Mouse (Mus musculus): ENCODE measurements around the gene Hspb7.

DNA sequence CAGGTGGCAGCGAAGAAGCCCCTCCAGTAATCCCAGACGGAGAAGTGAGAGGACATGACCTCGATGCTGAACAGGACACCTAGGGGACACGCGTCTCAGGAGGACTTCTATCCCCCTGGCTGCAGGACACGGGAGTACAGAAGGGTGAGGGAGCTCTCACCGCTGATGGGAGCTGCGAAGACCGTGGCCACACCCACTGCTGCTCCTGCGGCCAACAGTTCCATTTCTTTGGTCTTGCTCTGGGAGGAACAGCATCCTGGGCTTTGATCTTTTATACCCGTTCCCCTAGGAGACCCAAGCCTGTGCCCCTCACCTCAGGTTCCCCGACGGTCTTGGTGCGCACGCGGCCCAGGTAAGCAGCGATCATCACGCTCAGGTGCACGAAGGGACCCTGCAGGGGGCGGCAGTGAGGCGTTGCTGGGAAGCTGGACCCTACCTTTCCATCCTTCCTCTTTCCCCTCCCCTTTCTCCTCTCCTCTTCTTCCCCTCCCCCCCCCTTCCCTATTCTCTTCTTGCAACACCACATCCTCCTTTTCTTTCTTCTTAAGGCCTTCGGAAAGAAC, 9.1 kb upstream of the Hspb7 start:
- TF ChIP-seq CTCF (IDR thresholded peaks at IDR 0.05; ENCODE audit: low read depth): peak; percentile 67
- TF ChIP-seq EP300 (IDR thresholded peaks at IDR 0.05; ENCODE audit: low read depth): no peak

Measured in liver, embryonic 14.5 days (tissue).